Mouse (Mus musculus): Measurements from ENCODE around the gene BC030867. TPM values are rescaled to one million over a fixed set of nuclear protein-coding genes. Genes with fewer than 3 reads are reported as not detected.
"Not testable (repeated sequence)": the region's sequence is repeated elsewhere in the genome, so short reads cannot be mapped to it uniquely, and the experiment has no call there.

Gene BC030867
- polyA plus RNA-seq, 1 experiment = 1.4 TPM

DNA sequence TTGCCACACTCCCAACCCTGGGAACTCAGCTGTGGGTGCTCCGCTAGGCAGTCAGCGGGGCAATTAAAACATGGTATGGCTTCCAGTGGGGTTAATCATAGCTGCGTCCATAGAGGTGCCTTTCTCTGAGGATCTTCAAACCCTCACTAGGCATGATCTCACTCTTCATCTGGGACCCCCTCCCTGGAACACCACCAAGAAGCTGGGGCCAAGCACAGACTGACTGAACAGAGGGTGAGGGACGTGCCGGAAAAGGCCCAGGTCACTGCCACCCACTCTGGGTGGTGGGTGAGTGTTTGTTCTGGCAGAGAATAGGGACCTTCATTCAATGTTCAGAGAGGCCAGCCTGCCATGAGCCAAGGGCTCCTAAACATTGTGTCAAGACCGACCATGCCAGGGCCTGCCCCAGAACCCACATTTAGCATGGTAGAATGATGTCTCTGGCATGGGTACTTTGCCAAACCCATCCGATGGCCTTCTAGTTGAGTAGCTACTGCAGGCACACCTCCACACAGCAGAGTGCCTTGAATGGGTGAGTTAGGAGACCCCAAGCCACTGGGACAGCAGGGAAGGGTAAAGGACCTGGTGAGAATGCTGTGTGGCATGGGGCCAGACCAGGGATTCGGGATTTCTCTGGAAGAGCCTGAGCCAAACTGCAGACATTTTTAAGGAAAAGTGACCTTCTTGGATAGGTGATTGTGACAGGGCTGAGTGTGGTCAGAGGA lies 18.1 kb downstream of the BC030867 start:
- Histone ChIP-seq H3K27ac (ENCODE audit: insufficient read depth, low read length) (no peak overlapping the region), H3K4me3 (ENCODE audit: insufficient read depth, low read length) (no peak overlapping the region), H3K4me1 (ENCODE audit: control insufficient read depth, insufficient read depth, low read length) (no peaks in the 10 kb centered on the region)
- TF ChIP-seq POLR2A (IDR thresholded peaks at IDR 0.05; ENCODE audit: extremely low read depth, insufficient read depth, low read length) (no peak), CTCF (IDR thresholded peaks at IDR 0.05; ENCODE audit: extremely low read depth, insufficient read depth, low read length) (no peak)

- TF ChIP-seq POLR2A (IDR thresholded peaks at IDR 0.05; ENCODE audit: extremely low read depth, insufficient read depth, low read length) (no peak), CTCF (IDR thresholded peaks at IDR 0.05; ENCODE audit: extremely low read depth, insufficient read depth, low read length) (peak; percentile 74)
- no peak overlapping the region for H3K27ac ChIP-seq (ENCODE audit: insufficient read depth, low read length)
- H3K4me1 ChIP-seq (ENCODE audit: control insufficient read depth, insufficient read depth, low read length) = no peaks in the 10 kb centered on the region
- H3K4me3 ChIP-seq (ENCODE audit: insufficient read depth, low read length) = no peak overlapping the region
These were observed 18.8 kb downstream of the BC030867 start for GRCm38 (mm10) chr11:102267480-102267879.

DNA sequence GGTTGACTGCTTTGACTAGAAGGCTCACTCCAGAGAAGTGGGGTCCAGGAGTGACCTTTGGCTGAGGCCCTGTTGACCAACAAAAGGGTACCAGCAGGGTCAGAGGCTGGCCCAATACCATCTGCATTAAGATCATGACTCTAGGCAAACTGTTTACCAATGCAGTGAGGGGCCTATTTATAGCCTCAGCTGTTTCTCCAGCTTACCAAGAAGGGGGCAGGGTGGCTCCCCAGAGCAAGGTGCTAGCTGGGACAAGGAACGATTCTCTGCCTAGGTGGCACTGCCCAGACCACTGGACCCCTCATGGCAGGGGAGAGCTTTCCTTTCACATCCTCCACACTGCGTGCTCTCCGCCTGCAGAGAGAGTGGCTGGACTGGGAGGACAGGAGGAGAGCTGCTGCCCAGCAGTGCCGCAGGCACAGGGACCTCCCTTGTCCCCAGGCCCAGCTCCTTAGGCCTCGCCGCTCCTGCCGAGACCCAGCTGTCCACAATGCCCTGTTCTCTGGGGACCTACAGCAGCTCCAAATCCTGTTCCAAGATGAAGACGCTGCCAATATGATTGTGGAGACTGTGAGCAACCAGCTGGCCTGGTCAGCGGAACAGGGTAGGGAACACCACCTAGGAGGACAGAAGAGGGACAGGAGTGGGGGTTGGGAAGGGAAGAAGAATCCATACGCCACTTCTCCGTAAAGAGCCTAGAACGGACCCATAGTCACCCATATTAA lies 20.0 kb downstream of the BC030867 start, which contains the start of gene Asb16:
Asb16 (plus strand) TSS at position 224 of the 725 bp plus-strand sequence.
- Histone ChIP-seq H3K27ac (ENCODE audit: insufficient read depth, low read length) (no peak within 1 kb of the TSS), H3K4me1 (ENCODE audit: control insufficient read depth, insufficient read depth, low read length) (no peaks in the 10 kb centered on the region), H3K4me3 (ENCODE audit: insufficient read depth, low read length) (no peak within 1 kb of the TSS)
- TF ChIP-seq POLR2A (IDR thresholded peaks at IDR 0.05; ENCODE audit: extremely low read depth, insufficient read depth, low read length) = no peak
- no peak for TF ChIP-seq CTCF (IDR thresholded peaks at IDR 0.05; ENCODE audit: extremely low read depth, insufficient read depth, low read length)

GRCm38 (mm10) chr11:102276411-102276915 lies 27.8 kb downstream of the BC030867 start:
- Histone ChIP-seq H3K4me1 (ENCODE audit: control insufficient read depth, insufficient read depth, low read length) (peaks cover 3% of the 10 kb centered on the region; the same call in 1 of the 2 replicates), H3K4me3 (ENCODE audit: insufficient read depth, low read length) (peak overlapping the region; percentile 33), H3K27ac (ENCODE audit: insufficient read depth, low read length) (no peak overlapping the region)
- TF ChIP-seq CTCF (IDR thresholded peaks at IDR 0.05; ENCODE audit: extremely low read depth, insufficient read depth, low read length) (no peak), POLR2A (IDR thresholded peaks at IDR 0.05; ENCODE audit: extremely low read depth, insufficient read depth, low read length) (no peak)

GRCm38 (mm10) chr11:102277754-102278153 lies 29.1 kb downstream of the BC030867 start:
- TF ChIP-seq CTCF (IDR thresholded peaks at IDR 0.05; ENCODE audit: extremely low read depth, insufficient read depth, low read length) (no peak), POLR2A (IDR thresholded peaks at IDR 0.05; ENCODE audit: extremely low read depth, insufficient read depth, low read length) (no peak)
- Histone ChIP-seq H3K27ac (ENCODE audit: insufficient read depth, low read length) (no peak overlapping the region), H3K4me3 (ENCODE audit: insufficient read depth, low read length) (no peak overlapping the region)

DNA sequence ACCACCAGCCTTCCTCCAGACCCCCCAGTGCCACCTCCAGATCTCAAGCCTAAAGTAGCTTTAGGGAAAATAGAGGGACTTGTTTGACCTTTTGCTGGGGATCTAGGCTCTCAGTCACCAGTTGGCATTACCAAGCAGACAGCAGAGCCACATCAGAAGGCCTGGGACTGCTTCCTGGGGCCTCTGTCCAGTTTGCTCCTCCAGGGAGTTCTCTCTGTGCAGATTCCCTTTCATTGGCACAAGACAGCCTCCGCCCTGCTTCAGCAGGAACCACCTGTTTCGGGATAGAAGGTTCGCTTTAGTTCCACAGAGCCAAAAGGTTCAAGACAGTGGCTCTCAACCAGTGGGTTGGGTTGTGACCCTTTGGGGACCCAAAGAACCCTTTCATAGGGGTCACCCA lies 30.9 kb downstream of the BC030867 start:
- Histone ChIP-seq H3K4me1 (ENCODE audit: control insufficient read depth, insufficient read depth, low read length) (peaks cover 3% of the 10 kb centered on the region; the same call in 1 of the 2 replicates), H3K27ac (ENCODE audit: insufficient read depth, low read length) (no peak overlapping the region), H3K4me3 (ENCODE audit: insufficient read depth, low read length) (no peak overlapping the region)
- TF ChIP-seq POLR2A (IDR thresholded peaks at IDR 0.05; ENCODE audit: extremely low read depth, insufficient read depth, low read length) (no peak), CTCF (IDR thresholded peaks at IDR 0.05; ENCODE audit: extremely low read depth, insufficient read depth, low read length) (no peak)

More at GRCm38 (mm10) chr11:102277754-102278153, 29.1 kb downstream of the BC030867 start:
- H3K4me1 ChIP-seq (ENCODE audit: control insufficient read depth, insufficient read depth, low read length) = peaks cover 3% of the 10 kb centered on the region; the same call in 1 of the 2 replicates

GRCm38 (mm10) chr11:102280267-102280666 lies 31.6 kb downstream of the BC030867 start:
- not testable (repeated sequence) for H3K4me3 ChIP-seq (ENCODE audit: insufficient read depth, low read length); H3K27ac ChIP-seq (ENCODE audit: insufficient read depth, low read length); H3K4me1 ChIP-seq (ENCODE audit: control insufficient read depth, insufficient read depth, low read length)

- H3K27ac ChIP-seq (ENCODE audit: insufficient read depth, low read length) = no peak overlapping the region
- H3K4me3 ChIP-seq (ENCODE audit: insufficient read depth, low read length) = no peak overlapping the region; the same call in 1 of the 2 replicates
- no peak for TF ChIP-seq POLR2A (IDR thresholded peaks at IDR 0.05; ENCODE audit: extremely low read depth, insufficient read depth, low read length)
- TF ChIP-seq CTCF (IDR thresholded peaks at IDR 0.05; ENCODE audit: extremely low read depth, insufficient read depth, low read length) = no peak
- no peaks in the 10 kb centered on the region for H3K4me1 ChIP-seq (ENCODE audit: control insufficient read depth, insufficient read depth, low read length)
These were observed 35.2 kb downstream of the BC030867 start for GRCm38 (mm10) chr11:102283922-102284321.

GRCm38 (mm10) chr11:102284501-102285094 lies 35.9 kb downstream of the BC030867 start, which contains the start of gene Tmub2:
Tmub2 (plus strand) TSS chr11:102284931.
- TF ChIP-seq CTCF (IDR thresholded peaks at IDR 0.05; ENCODE audit: extremely low read depth, insufficient read depth, low read length) = no peak
- no peak for TF ChIP-seq POLR2A (IDR thresholded peaks at IDR 0.05; ENCODE audit: extremely low read depth, insufficient read depth, low read length)
- peak within 1 kb of the TSS; percentile 34; the same call in 1 of the 2 replicates for H3K27ac ChIP-seq (ENCODE audit: insufficient read depth, low read length)
- H3K4me3 ChIP-seq (ENCODE audit: insufficient read depth, low read length) = peak within 1 kb of the TSS; percentile 70
- no peaks in the 10 kb centered on the region for H3K4me1 ChIP-seq (ENCODE audit: control insufficient read depth, insufficient read depth, low read length)
